Mouse (Mus musculus) myocyte (in vitro differentiated cells): ENCODE measurements at regions not wholly inside any gene's neighbourhood (a gene's known extent, or its start where the extent isn't known, plus 50 kb on each side); places are given as distances from the start of the nearest gene placed in this dataset.

ENCODE experiments used
- MYOG ChIP-seq, 3 experiments: IDR thresholded peaks; one replicate each; pipeline ENCODE4 v1.6.1; 2011; ENCODE audit warnings: control low read depth in 2 of 3, low read depth in 2 of 3, mild to moderate bottlenecking in 2 of 3; ENCODE audit not compliant: insufficient read length in 2 of 3, control insufficient read depth in 1 of 3, insufficient read depth in 1 of 3
- POLR2A ChIP-seq: IDR thresholded peaks from one replicate; pipeline ENCODE4 v1.6.1; 2011; ENCODE audit warnings: low read depth, mild to moderate bottlenecking, control low read depth, moderate library complexity; ENCODE audit not compliant: insufficient read length

GRCm38 (mm10) chr2:79153070-79153469 lies 102.2 kb upstream of the Itga4 start:
- TF ChIP-seq MYOG (IDR thresholded peaks at IDR 0.05; ENCODE audit: control insufficient read depth in 1 of 3, insufficient read depth in 1 of 3, insufficient read length in 2 of 3, low read depth in 2 of 3): no peak
- no peak for TF ChIP-seq POLR2A
